Mouse (Mus musculus): ENCODE results near the gene Jmjd1c. TPM values are rescaled to one million over a fixed set of nuclear protein-coding genes. Genes with fewer than 3 reads are reported as not detected.

Gene Jmjd1c
- polyA plus RNA-seq, 1 experiment from 2014 or later: 28.8 TPM

GRCm38 (mm10) chr10:67202470-67202869 is 106.5 kb downstream of the Jmjd1c start:
- Histone ChIP-seq H3K9ac (ENCODE audit: low read length) (no peak overlapping the region), H3K36me3 (ENCODE audit: control insufficient read depth, insufficient read depth, low read length) (0 out of 2 replicates have a peak, but pooled peaks cover 2% of the 10 kb centered on the region), H3K27ac (replicated peaks) (no peak overlapping the region), H3K27me3 (ENCODE audit: control insufficient read depth, insufficient read depth, low read length) (no peaks in the 10 kb centered on the region), H3K9me3 (ENCODE audit: control insufficient read depth, low read length) (no peaks in the 10 kb centered on the region), H3K4me1 (replicated peaks; ENCODE audit: control insufficient read depth, insufficient read depth) (no peaks in the 10 kb centered on the region; the same call in 1 of the 2 replicates), H3K4me3 (ENCODE audit: low read depth, low read length) (no peak overlapping the region), H3K4me2 (replicated peaks; ENCODE audit: low read depth) (no peak overlapping the region)
- ATAC-seq (ENCODE audit: low FRiP score, low TSS enrichment) (no peak), DNase-seq (ENCODE audit: low spot score) (no peak)
- WGBS: 77% methylated on average over 6 of the region's 6 CpGs
- no peak for TF ChIP-seq CTCF (IDR thresholded peaks at IDR 0.05; ENCODE audit: low read depth)

- no peaks in the 10 kb centered on the region for H3K9me3 ChIP-seq (ENCODE audit: control insufficient read depth, low read length)
- ATAC-seq (ENCODE audit: low FRiP score, low TSS enrichment) (no peak), DNase-seq (ENCODE audit: low spot score) (no peak)
- TF ChIP-seq EP300 (optimal IDR thresholded peaks at IDR 0.05): no peak
- TF ChIP-seq CTCF (IDR thresholded peaks at IDR 0.05; ENCODE audit: low read depth): no peak
- H3K36me3 ChIP-seq (ENCODE audit: control insufficient read depth, insufficient read depth, low read length): 0 out of 2 replicates have a peak, but pooled peaks cover 2% of the 10 kb centered on the region
- no peaks in the 10 kb centered on the region for H3K27me3 ChIP-seq (ENCODE audit: control insufficient read depth, insufficient read depth, low read length)
- H3K4me2 ChIP-seq (replicated peaks; ENCODE audit: low read depth): no peak overlapping the region
- no peaks in the 10 kb centered on the region for H3K4me1 ChIP-seq (replicated peaks; ENCODE audit: control insufficient read depth, insufficient read depth)
- 84% methylated on average over 11 of the region's 11 CpGs for WGBS
- no peak overlapping the region for H3K4me3 ChIP-seq (ENCODE audit: low read depth, low read length)
- no peak overlapping the region for H3K9ac ChIP-seq (ENCODE audit: low read length)
- H3K27ac ChIP-seq (replicated peaks): 0 out of 2 replicates have a peak overlapping the region, but pooled peaks have one; percentile 5
Measured at GRCm38 (mm10) chr10:67204652-67205407, 108.9 kb downstream of the Jmjd1c start.

- H3K4me2 ChIP-seq (replicated peaks; ENCODE audit: low read depth): no peak overlapping the region
- no peak overlapping the region for H3K27ac ChIP-seq (replicated peaks)
- no peak for DNase-seq (ENCODE audit: low spot score)
- TF ChIP-seq CTCF (IDR thresholded peaks at IDR 0.05; ENCODE audit: low read depth) (no peak), EP300 (optimal IDR thresholded peaks at IDR 0.05) (no peak)
- H3K9ac ChIP-seq (ENCODE audit: low read length): no peak overlapping the region
- no peaks in the 10 kb centered on the region for H3K27me3 ChIP-seq (ENCODE audit: control insufficient read depth, insufficient read depth, low read length)
- H3K4me1 ChIP-seq (replicated peaks; ENCODE audit: control insufficient read depth, insufficient read depth): no peaks in the 10 kb centered on the region
- no peak overlapping the region for H3K4me3 ChIP-seq (ENCODE audit: low read depth, low read length)
- H3K36me3 ChIP-seq (ENCODE audit: control insufficient read depth, insufficient read depth, low read length): 0 out of 2 replicates have a peak, but pooled peaks cover 2% of the 10 kb centered on the region
- WGBS: 63% methylated on average over 2 of the region's 2 CpGs
- no peaks in the 10 kb centered on the region for H3K9me3 ChIP-seq (ENCODE audit: control insufficient read depth, low read length)
- ATAC-seq (ENCODE audit: low FRiP score, low TSS enrichment): no peak
Measured at GRCm38 (mm10) chr10:67207931-67208330, 112.0 kb downstream of the Jmjd1c start.

GRCm38 (mm10) chr10:67209916-67210675 is 114.2 kb downstream of the Jmjd1c start:
- ATAC-seq (ENCODE audit: low FRiP score, low TSS enrichment) (no peak), DNase-seq (ENCODE audit: low spot score) (no peak)
- Histone ChIP-seq H3K27ac (replicated peaks) (no peak overlapping the region), H3K4me3 (ENCODE audit: low read depth, low read length) (no peak overlapping the region), H3K4me1 (replicated peaks; ENCODE audit: control insufficient read depth, insufficient read depth) (no peaks in the 10 kb centered on the region), H3K27me3 (ENCODE audit: control insufficient read depth, insufficient read depth, low read length) (no peaks in the 10 kb centered on the region), H3K9me3 (ENCODE audit: control insufficient read depth, low read length) (no peaks in the 10 kb centered on the region), H3K4me2 (replicated peaks; ENCODE audit: low read depth) (no peak overlapping the region), H3K36me3 (ENCODE audit: control insufficient read depth, insufficient read depth, low read length) (no peaks in the 10 kb centered on the region), H3K9ac (ENCODE audit: low read length) (no peak overlapping the region)
- TF ChIP-seq CTCF (IDR thresholded peaks at IDR 0.05; ENCODE audit: low read depth) (no peak), EP300 (optimal IDR thresholded peaks at IDR 0.05) (no peak)
- WGBS: 44% methylated on average over 4 of the region's 4 CpGs

GRCm38 (mm10) chr10:67212031-67212430 is 116.1 kb downstream of the Jmjd1c start:
- ATAC-seq (ENCODE audit: low FRiP score, low TSS enrichment) (no peak), DNase-seq (ENCODE audit: low spot score) (no peak)
- Histone ChIP-seq H3K4me1 (replicated peaks; ENCODE audit: control insufficient read depth, insufficient read depth) (no peaks in the 10 kb centered on the region), H3K4me3 (ENCODE audit: low read depth, low read length) (no peak overlapping the region), H3K36me3 (ENCODE audit: control insufficient read depth, insufficient read depth, low read length) (no peaks in the 10 kb centered on the region), H3K27ac (replicated peaks) (no peak overlapping the region), H3K9me3 (ENCODE audit: control insufficient read depth, low read length) (no peaks in the 10 kb centered on the region), H3K27me3 (ENCODE audit: control insufficient read depth, insufficient read depth, low read length) (no peaks in the 10 kb centered on the region), H3K4me2 (replicated peaks; ENCODE audit: low read depth) (no peak overlapping the region), H3K9ac (ENCODE audit: low read length) (no peak overlapping the region)
- WGBS: 90% methylated on average over 5 of the region's 5 CpGs
- no peak for TF ChIP-seq EP300 (optimal IDR thresholded peaks at IDR 0.05)
- TF ChIP-seq CTCF (IDR thresholded peaks at IDR 0.05; ENCODE audit: low read depth): no peak

GRCm38 (mm10) chr10:67213720-67214119 is 117.8 kb downstream of the Jmjd1c start:
- TF ChIP-seq CTCF (IDR thresholded peaks at IDR 0.05; ENCODE audit: low read depth) (no peak), EP300 (optimal IDR thresholded peaks at IDR 0.05) (no peak)
- Histone ChIP-seq H3K4me3 (ENCODE audit: low read depth, low read length) (no peak overlapping the region), H3K4me1 (replicated peaks; ENCODE audit: control insufficient read depth, insufficient read depth) (no peaks in the 10 kb centered on the region), H3K4me2 (replicated peaks; ENCODE audit: low read depth) (no peak overlapping the region), H3K36me3 (ENCODE audit: control insufficient read depth, insufficient read depth, low read length) (no peaks in the 10 kb centered on the region), H3K27me3 (ENCODE audit: control insufficient read depth, insufficient read depth, low read length) (no peaks in the 10 kb centered on the region), H3K27ac (replicated peaks) (no peak overlapping the region), H3K9ac (ENCODE audit: low read length) (no peak overlapping the region), H3K9me3 (ENCODE audit: control insufficient read depth, low read length) (no peaks in the 10 kb centered on the region)
- ATAC-seq (ENCODE audit: low FRiP score, low TSS enrichment): no peak
- no peak for DNase-seq (ENCODE audit: low spot score)
- 46% methylated on average over 1 of the region's 1 CpGs for WGBS
